Mouse (Mus musculus) heart, postnatal 0 days (tissue): ENCODE measurements around the gene Rbms1.

Experiments
- CTCF ChIP-seq: IDR thresholded peaks from 2 replicates; pipeline ENCODE4 v1.5.1; 2016; ENCODE audit warnings: antibody characterized with exemption, control low read depth, low read depth
- EP300 ChIP-seq: IDR thresholded peaks from 2 replicates; pipeline ENCODE4 v1.6.1; 2016; ENCODE audit warnings: antibody characterized with exemption, low read depth

GRCm38 (mm10) chr2:60939957-60940356 is 23.0 kb downstream of the Rbms1 start:
- TF ChIP-seq CTCF = no peak
- TF ChIP-seq EP300 = no peak
